Mouse (Mus musculus) T-cell, adult 2 months (primary cell): ENCODE data around the gene Tmem171.

Experiments used
- DNase-seq: peaks from one replicate; pipeline ENCODE4 v3.0.0; 2022; ENCODE audit warnings: low spot score

Gene Tmem171

GRCm38 (mm10) chr13:98693316-98693715 lies 1.3 kb downstream of the Tmem171 start:
- no peak for DNase-seq

GRCm38 (mm10) chr13:98691956-98692515 lies 2.6 kb downstream of the Tmem171 start:
- DNase-seq: peak; percentile 3

GRCm38 (mm10) chr13:98690886-98691285 lies 3.7 kb downstream of the Tmem171 start:
- DNase-seq: no peak

GRCm38 (mm10) chr13:98689605-98690290 lies 4.9 kb downstream of the Tmem171 start:
- no peak for DNase-seq

- DNase-seq: no peak
Observed at GRCm38 (mm10) chr13:98687931-98688330, 6.7 kb downstream of the Tmem171 start.

GRCm38 (mm10) chr13:98684144-98684900 lies 10.3 kb downstream of the Tmem171 start:
- no peak for DNase-seq

GRCm38 (mm10) chr13:98683412-98683811 lies 11.2 kb downstream of the Tmem171 start:
- DNase-seq: no peak

- DNase-seq: no peak
Observed at GRCm38 (mm10) chr13:98680470-98681060, 14.1 kb downstream of the Tmem171 start.

GRCm38 (mm10) chr13:98679631-98680041 lies 15.0 kb downstream of the Tmem171 start:
- no peak for DNase-seq

- no peak for DNase-seq
Observed at GRCm38 (mm10) chr13:98679230-98679629, 15.4 kb downstream of the Tmem171 start.

GRCm38 (mm10) chr13:98673922-98674321 lies 20.7 kb downstream of the Tmem171 start:
- no peak for DNase-seq

GRCm38 (mm10) chr13:98669296-98669695 lies 25.3 kb downstream of the Tmem171 start:
- no peak for DNase-seq

GRCm38 (mm10) chr13:98667316-98667715 lies 27.3 kb downstream of the Tmem171 start:
- DNase-seq: no peak

- no peak for DNase-seq
Observed at GRCm38 (mm10) chr13:98665240-98665639, 29.4 kb downstream of the Tmem171 start.

GRCm38 (mm10) chr13:98662173-98662675 lies 32.4 kb downstream of the Tmem171 start:
- DNase-seq: no peak

- no peak for DNase-seq
Observed at GRCm38 (mm10) chr13:98656034-98656471, 38.6 kb downstream of the Tmem171 start.

GRCm38 (mm10) chr13:98655346-98655745 lies 39.3 kb downstream of the Tmem171 start:
- no peak for DNase-seq

GRCm38 (mm10) chr13:98654129-98654939 lies 40.3 kb downstream of the Tmem171 start:
- no peak for DNase-seq

- DNase-seq: no peak
Observed at GRCm38 (mm10) chr13:98652194-98652593, 42.4 kb downstream of the Tmem171 start.

GRCm38 (mm10) chr13:98651228-98651977 lies 43.2 kb downstream of the Tmem171 start:
- no peak for DNase-seq
